Mouse (Mus musculus) heart, embryonic 14.5 days (tissue): ENCODE data around the gene Clic6. TPM values are rescaled to one million over a fixed set of nuclear protein-coding genes. Genes with fewer than 3 reads are reported as not detected.

Source experiments
- ATAC-seq: fragments of 200-750 bp; cut with Nextera tagmentation; 2 replicates; pipeline ENCODE4 v1.8.0; 2017; ENCODE audit warnings: low read depth, moderate TSS enrichment; ENCODE audit not compliant: insufficient number of reproducible peaks, insufficient read depth, low FRiP score
- H3K27ac ChIP-seq, 2 experiments: fragments of 200-500 bp in 1 of 2; fragments of 300-500 bp in 1 of 2; sonication (generic) in 1 of 2; replicated peaks in 1 of 2; 2 replicates each; pipeline ENCODE4 v1.5.1; 2012 to 2014; ENCODE audit warnings: low read depth in 2 of 2, low read length in 2 of 2, control low read depth in 1 of 2, mild to moderate bottlenecking in 1 of 2, mixed read lengths in 1 of 2; ENCODE audit not compliant: control insufficient read depth in 1 of 2, insufficient read depth in 1 of 2
- H3K27me3 ChIP-seq: fragments of 300-500 bp; sonication (generic); 2 replicates; pipeline ENCODE4 v1.6.1; 2014; ENCODE audit warnings: mild to moderate bottlenecking, low read length, control low read depth; ENCODE audit not compliant: control insufficient read depth, insufficient read depth
- H3K36me3 ChIP-seq: fragments of 300-500 bp; sonication (generic); 2 replicates; pipeline ENCODE4 v1.6.1; 2014; ENCODE audit warnings: mild to moderate bottlenecking, control low read depth, low read length, mixed read lengths; ENCODE audit not compliant: control insufficient read depth, insufficient read depth
- H3K4me1 ChIP-seq, 2 experiments: fragments of 200-500 bp in 1 of 2; fragments of 300-500 bp in 1 of 2; sonication (generic) in 1 of 2; 2 replicates each; pipeline ENCODE4 v1.6.1; 2012 to 2014; ENCODE audit warnings: low read length in 2 of 2, control low read depth in 1 of 2, mixed read lengths in 1 of 2; ENCODE audit not compliant: control insufficient read depth in 2 of 2, insufficient read depth in 2 of 2
- H3K4me2 ChIP-seq: fragments of 300-500 bp; sonication (generic); 2 replicates; pipeline ENCODE4 v1.6.1; 2014; ENCODE audit warnings: mild to moderate bottlenecking, low read length
- H3K4me3 ChIP-seq, 2 experiments: fragments of 200-500 bp in 1 of 2; fragments of 300-500 bp in 1 of 2; sonication (generic) in 1 of 2; 2 replicates each; pipeline ENCODE4 v1.5.1; 2012 to 2014; ENCODE audit warnings: low read length in 2 of 2, mild to moderate bottlenecking in 2 of 2, control low read depth in 1 of 2, low read depth in 1 of 2, moderate library complexity in 1 of 2; ENCODE audit not compliant: control insufficient read depth in 1 of 2, insufficient read depth in 1 of 2
- H3K9ac ChIP-seq: fragments of 300-500 bp; sonication (generic); 2 replicates; pipeline ENCODE4 v1.6.1; 2014; ENCODE audit warnings: mild to moderate bottlenecking, low read length
- H3K9me3 ChIP-seq: fragments of 300-500 bp; sonication (generic); 2 replicates; pipeline ENCODE4 v1.6.1; 2016; ENCODE audit warnings: low read length, control low read depth; ENCODE audit not compliant: control insufficient read depth
- WGBS: fragments of 180-500 bp; shearing (Covaris S2); extraction: QIAGEN DNeasy Blood & Tissue Kit; methylation state at CpG from one replicate; pipeline ENCODE4 v1.1.7; 2014; 5-methylcytosine and 5-hydroxymethylcytosine counted together
- polyA plus RNA-seq: library from polyadenylated mRNA; unstranded; fragments of >200 nt; fragmentation: Nextera tagmentation; extraction: Ambion mirVana; gene quantifications from 2 replicates; pipeline ENCODE4 v1.2.1, GENCODE M21; 2014

Gene Clic6
- polyA plus RNA-seq, 1 experiment from 2014 or later = 0.72 TPM

DNA sequence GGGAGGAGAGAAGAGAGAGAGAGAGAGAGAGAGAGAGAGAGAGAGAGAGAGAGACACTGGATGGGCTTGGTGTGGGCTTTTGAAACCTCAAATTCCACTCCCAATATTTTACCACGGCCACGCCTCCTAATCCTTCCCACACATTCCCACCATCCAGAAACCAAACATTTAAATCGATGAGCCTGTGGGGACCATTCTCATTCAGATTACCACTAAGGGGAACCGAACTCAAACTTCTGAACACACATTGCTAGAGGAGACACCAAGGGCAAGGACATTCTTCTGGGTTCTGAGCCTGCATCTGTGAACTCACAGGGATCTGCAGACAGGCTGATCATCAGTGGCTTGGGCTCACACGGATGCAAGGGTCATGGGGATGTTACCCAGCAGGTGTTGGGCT lies 2.9 kb downstream of the Clic6 start:
- 0 out of 2 replicates have a peak, but pooled peaks cover 3% of the 10 kb centered on the region for H3K27me3 ChIP-seq
- 88% methylated on average over 5 of the region's 5 CpGs for WGBS
- no peak overlapping the region for H3K9ac ChIP-seq
- no peaks in the 10 kb centered on the region for H3K36me3 ChIP-seq
- no peaks in the 10 kb centered on the region for H3K9me3 ChIP-seq
- no peak for ATAC-seq
- no peak overlapping the region for H3K4me2 ChIP-seq
- no peak overlapping the region for H3K4me3 ChIP-seq
- peaks cover 2 to 6% of the 10 kb centered on the region in 2 experiments; a peak in 3 of 4 replicates for H3K4me1 ChIP-seq
- no peak overlapping the region for H3K27ac ChIP-seq

DNA sequence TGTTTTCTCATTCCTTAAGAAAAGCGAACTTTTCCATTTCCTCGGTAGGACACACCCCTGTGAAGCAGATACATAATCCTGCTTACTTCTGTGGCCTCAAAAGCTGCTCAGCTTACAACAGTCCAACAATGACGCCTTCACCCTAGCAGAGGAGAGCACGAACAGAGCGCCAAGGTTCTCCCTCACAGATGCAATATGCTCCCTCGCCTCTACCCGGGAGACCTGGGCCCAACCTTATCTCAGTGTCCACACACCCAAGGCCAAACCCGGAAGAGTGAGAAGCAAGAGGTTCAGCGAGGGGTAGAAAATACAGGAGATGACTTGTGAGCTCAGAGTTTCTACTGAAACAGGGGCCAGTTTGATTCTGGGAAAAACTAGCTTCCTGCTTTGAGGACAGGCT lies 3.8 kb downstream of the Clic6 start:
- no peak overlapping the region for H3K9ac ChIP-seq
- 0 out of 2 replicates have a peak, but pooled peaks cover under 1% of the 10 kb centered on the region for H3K27me3 ChIP-seq
- H3K4me1 ChIP-seq = peaks cover 3 to 13% of the 10 kb centered on the region in 2 experiments
- no peaks in the 10 kb centered on the region for H3K9me3 ChIP-seq
- H3K27ac ChIP-seq = no peak overlapping the region
- no peak for ATAC-seq
- no peak overlapping the region for H3K4me3 ChIP-seq
- no peaks in the 10 kb centered on the region for H3K36me3 ChIP-seq
- no peak overlapping the region for H3K4me2 ChIP-seq
- WGBS = 54% methylated on average over 9 of the region's 9 CpGs

DNA sequence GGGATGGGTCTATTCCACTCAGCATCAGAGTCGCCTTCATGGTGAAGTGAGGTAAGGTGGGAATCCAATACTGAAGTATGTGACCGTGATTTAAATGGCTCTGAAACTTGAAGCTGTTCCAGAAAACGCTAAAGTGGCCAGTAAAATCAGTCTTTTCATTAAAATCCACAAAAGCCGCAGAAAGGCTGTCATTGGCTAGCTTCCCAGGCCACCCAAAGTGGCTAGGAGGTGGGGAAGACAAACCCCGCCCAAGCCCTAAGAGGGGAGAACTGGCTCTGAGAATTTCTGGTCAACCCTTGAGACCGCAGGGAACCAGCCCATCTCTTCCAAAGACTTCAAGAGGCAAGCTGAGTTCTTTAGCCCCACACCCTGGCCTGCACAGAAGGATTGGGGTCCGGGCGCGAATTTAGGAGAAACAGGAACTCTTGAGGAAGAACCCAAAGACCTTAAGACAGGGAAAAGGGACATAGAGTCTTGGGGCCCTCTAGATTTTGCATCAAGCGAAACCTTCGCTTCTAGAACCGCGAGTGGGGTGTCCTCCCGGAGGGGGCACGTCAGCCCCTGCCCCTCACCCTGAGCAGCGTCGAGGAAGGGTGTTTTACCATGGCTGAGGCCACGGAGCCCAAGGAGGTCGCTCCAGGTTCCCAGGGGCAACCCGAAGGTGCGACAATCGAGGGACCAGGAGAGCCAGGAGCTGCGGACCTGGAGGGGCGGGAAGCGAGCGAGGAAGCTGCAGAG lies 12.5 kb downstream of the Clic6 start:
- 13% methylated on average over 26 of the region's 26 CpGs for WGBS
- Histone ChIP-seq H3K9me3 (no peaks in the 10 kb centered on the region), H3K36me3 (no peaks in the 10 kb centered on the region), H3K4me2 (peak overlapping the region; percentile 97), H3K9ac (peak overlapping the region; percentile 62), H3K4me3 (peak overlapping the region; percentile 59), H3K27me3 (peaks cover 43% of the 10 kb centered on the region), H3K4me1 (peaks cover 9 to 20% of the 10 kb centered on the region in 2 experiments), H3K27ac (no peak overlapping the region)
- no peak for ATAC-seq

DNA sequence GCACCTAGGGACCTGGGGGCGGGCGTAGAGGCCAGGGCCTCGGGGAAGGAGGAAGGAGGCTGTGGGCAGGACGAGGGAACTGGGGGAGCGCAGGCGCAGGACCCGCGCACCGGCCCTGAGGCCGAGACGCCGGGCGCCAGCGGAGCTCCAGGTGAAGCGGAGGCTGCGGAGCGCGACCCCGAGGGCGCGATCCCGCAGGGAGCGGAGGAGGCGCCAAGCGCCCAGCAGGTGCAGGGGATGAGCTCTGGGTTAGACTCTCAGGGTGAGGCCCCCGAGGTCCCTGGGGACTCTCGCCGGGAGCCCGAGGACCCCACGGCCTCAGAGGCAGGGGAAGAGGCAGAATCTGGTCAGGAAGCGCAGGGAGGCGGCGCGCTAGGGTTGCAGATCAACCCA lies 13.0 kb downstream of the Clic6 start:
- peak; percentile 38 for ATAC-seq
- Histone ChIP-seq H3K9ac (peak overlapping the region; percentile 62), H3K4me2 (peak overlapping the region; percentile 97), H3K27me3 (peaks cover 43% of the 10 kb centered on the region), H3K9me3 (no peaks in the 10 kb centered on the region), H3K4me1 (peaks cover 9 to 20% of the 10 kb centered on the region in 2 experiments), H3K36me3 (no peaks in the 10 kb centered on the region), H3K27ac (no peak overlapping the region), H3K4me3 (peak overlapping the region; percentile 59)
- under 1% methylated on average over 34 of the region's 34 CpGs for WGBS

DNA sequence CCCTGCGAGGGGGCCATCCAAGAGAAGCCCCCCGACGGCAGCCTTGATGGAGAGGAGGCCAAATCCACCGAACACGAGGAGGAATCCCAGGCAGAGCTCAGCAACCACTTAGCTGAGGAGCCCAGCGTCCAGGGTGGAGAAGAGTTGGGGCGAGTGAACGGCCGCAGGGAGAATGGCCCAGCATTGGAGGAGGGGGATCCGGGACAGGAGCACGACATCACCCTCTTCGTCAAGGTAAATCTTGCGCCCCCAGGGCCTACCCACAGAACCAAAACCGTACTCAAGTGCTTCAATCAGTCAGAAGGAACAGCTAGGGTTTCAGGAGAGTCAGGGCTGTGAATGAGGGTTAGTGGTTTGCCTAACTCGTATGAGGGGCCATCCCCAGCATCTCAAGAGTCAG lies 13.8 kb downstream of the Clic6 start:
- Histone ChIP-seq H3K9me3 (no peaks in the 10 kb centered on the region), H3K27me3 (peaks cover 47% of the 10 kb centered on the region), H3K4me3 (peak overlapping the region; percentile 59), H3K4me2 (peak overlapping the region; percentile 97), H3K36me3 (no peaks in the 10 kb centered on the region), H3K27ac (no peak overlapping the region), H3K9ac (peak overlapping the region; percentile 62), H3K4me1 (peaks cover 9 to 13% of the 10 kb centered on the region in 2 experiments)
- WGBS = 23% methylated on average over 15 of the region's 15 CpGs
- no peak for ATAC-seq

DNA sequence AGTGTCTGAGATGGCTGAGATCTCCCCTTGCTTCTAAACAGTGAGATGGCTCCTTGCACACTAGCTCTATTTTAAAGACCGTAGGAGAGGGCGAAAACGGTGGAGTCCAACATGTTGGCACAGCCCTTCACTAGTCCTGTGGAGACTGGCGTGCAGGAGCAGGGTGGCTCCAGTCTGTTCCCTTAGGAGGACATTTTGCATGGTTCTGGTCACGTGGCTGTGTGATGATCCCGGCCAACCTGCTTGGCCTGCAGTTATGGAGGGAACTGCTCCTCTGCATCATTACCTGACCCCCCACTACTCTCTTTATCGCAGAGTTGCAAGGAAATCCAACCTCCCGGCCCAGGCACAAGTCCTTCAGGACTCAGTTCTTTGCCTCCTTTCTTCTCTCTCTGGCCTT lies 15.0 kb downstream of the Clic6 start:
- Histone ChIP-seq H3K4me1 (peaks cover 7 to 10% of the 10 kb centered on the region in 2 experiments; a peak in 2 of 4 replicates), H3K4me2 (no peak overlapping the region), H3K9ac (no peak overlapping the region), H3K4me3 (no peak overlapping the region), H3K27me3 (peaks cover 47% of the 10 kb centered on the region), H3K27ac (no peak overlapping the region), H3K36me3 (no peaks in the 10 kb centered on the region), H3K9me3 (no peaks in the 10 kb centered on the region)
- no peak for ATAC-seq
- WGBS = 77% methylated on average over 8 of the region's 8 CpGs

DNA sequence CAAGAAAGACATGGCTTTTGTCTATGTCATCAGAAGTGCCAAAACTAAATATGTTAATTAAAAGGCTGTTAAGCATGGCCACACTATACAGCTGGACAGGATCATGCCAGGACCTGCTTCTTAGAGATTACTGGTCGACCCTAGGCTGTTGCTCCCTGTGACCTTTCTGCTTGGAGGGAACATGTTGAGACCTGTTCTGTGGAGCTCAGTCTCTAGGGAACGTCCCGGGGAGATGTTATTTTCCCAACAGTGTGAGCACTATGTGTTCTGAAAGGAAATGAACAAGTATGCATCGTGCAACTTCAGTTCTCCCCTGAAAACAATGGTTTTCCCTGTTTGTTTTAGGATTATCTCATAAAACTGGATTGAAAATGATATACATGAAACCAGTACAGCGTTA lies 17.6 kb downstream of the Clic6 start:
- WGBS = 65% methylated on average over 5 of the region's 5 CpGs
- Histone ChIP-seq H3K9ac (no peak overlapping the region), H3K4me1 (peaks cover 7 to 8% of the 10 kb centered on the region in 2 experiments; a peak in 2 of 4 replicates), H3K4me2 (no peak overlapping the region), H3K27me3 (peaks cover 34% of the 10 kb centered on the region), H3K9me3 (no peaks in the 10 kb centered on the region), H3K27ac (no peak overlapping the region), H3K4me3 (no peak overlapping the region), H3K36me3 (no peaks in the 10 kb centered on the region)
- ATAC-seq = no peak

DNA sequence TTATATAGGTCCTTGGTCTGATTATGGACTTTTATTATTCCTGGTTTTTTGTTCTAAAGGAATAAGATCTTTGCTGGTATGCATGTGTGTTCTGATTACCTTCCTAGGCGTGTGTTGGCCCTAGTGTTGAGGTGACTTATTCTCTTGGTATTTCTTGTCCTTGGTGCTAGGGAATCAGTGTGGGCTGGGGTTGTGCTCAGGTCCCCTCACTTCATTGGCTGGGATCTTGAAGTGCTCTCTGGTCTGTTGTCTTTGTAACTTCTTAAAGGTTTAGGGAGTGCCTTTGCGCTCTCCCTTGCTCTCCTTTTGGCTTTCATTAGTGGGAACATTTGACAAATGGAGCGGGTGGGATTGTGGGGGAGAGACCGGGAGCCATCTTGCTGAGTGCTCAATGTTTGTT lies 22.0 kb downstream of the Clic6 start:
- Histone ChIP-seq H3K9ac (no peak overlapping the region), H3K4me2 (no peak overlapping the region), H3K4me1 (no peaks in the 10 kb centered on the region), H3K27me3 (peaks cover 10% of the 10 kb centered on the region; the same call in 1 of the 2 replicates), H3K36me3 (no peaks in the 10 kb centered on the region), H3K9me3 (no peaks in the 10 kb centered on the region), H3K27ac (no peak overlapping the region), H3K4me3 (no peak overlapping the region)
- ATAC-seq = no peak
- 77% methylated on average over 4 of the region's 4 CpGs for WGBS
